Mouse (Mus musculus) liver, embryonic 13.5 days (tissue): Measurements from ENCODE around the gene Myl12a. TPM values are rescaled to one million over a fixed set of nuclear protein-coding genes. Genes with fewer than 3 reads are reported as not detected.

Source experiments
- ATAC-seq: fragments of 200-750 bp; cut with Nextera tagmentation; 2 replicates; pipeline ENCODE4 v1.8.0; 2017; ENCODE audit warnings: low read depth, mild to moderate bottlenecking, moderate number of reproducible peaks, moderate library complexity
- DNase-seq: peaks from one replicate; pipeline ENCODE4 v3.0.0; 2022
- H3K27ac ChIP-seq: fragments of 300-500 bp; sonication (generic); 2 replicates; pipeline ENCODE4 v1.5.1; 2015; ENCODE audit warnings: moderate library complexity, mild to moderate bottlenecking, inconsistent platforms
- H3K27me3 ChIP-seq: fragments of 300-500 bp; sonication (generic); 2 replicates; pipeline ENCODE4 v1.6.1; 2015; ENCODE audit warnings: mild to moderate bottlenecking, inconsistent platforms
- H3K36me3 ChIP-seq: fragments of 300-500 bp; sonication (generic); 2 replicates; pipeline ENCODE4 v1.6.1; 2015; ENCODE audit warnings: mild to moderate bottlenecking, inconsistent platforms
- H3K4me1 ChIP-seq: fragments of 300-500 bp; sonication (generic); replicated peaks from 2 replicates; pipeline ENCODE4 v1.6.1; 2015; ENCODE audit warnings: inconsistent platforms
- H3K4me2 ChIP-seq: fragments of 300-500 bp; sonication (generic); 2 replicates; pipeline ENCODE4 v1.6.1; 2015; ENCODE audit warnings: inconsistent platforms, mild to moderate bottlenecking, moderate library complexity
- H3K4me3 ChIP-seq: fragments of 300-500 bp; sonication (generic); replicated peaks from 2 replicates; pipeline ENCODE4 v1.5.1; 2015; ENCODE audit warnings: mild to moderate bottlenecking, inconsistent platforms
- H3K9ac ChIP-seq: fragments of 300-500 bp; sonication (generic); 2 replicates; pipeline ENCODE4 v1.6.1; 2015; ENCODE audit warnings: mild to moderate bottlenecking, inconsistent platforms
- H3K9me3 ChIP-seq: fragments of 300-500 bp; sonication (generic); replicated peaks from 2 replicates; pipeline ENCODE4 v1.6.1; 2016; ENCODE audit warnings: inconsistent platforms
- WGBS: fragments of 180-500 bp; shearing (Covaris S2); methylation state at CpG from one replicate; pipeline ENCODE4 v1.1.7; 2015; ENCODE audit not compliant: insufficient replicate concordance; 5-methylcytosine and 5-hydroxymethylcytosine counted together
- polyA plus RNA-seq: library from polyadenylated mRNA; unstranded; fragments of >200 nt; fragmentation: Nextera tagmentation; extraction: Ambion mirVana; gene quantifications from 2 replicates; pipeline ENCODE4 v1.2.1, GENCODE M21; 2015

Myl12a gene
- polyA plus RNA-seq, 1 experiment from 2014 or later = 237 TPM

- H3K4me2 ChIP-seq = no peak overlapping the region
- no peaks in the 10 kb centered on the region for H3K4me1 ChIP-seq
- H3K36me3 ChIP-seq = no peaks in the 10 kb centered on the region
- no peak overlapping the region for H3K4me3 ChIP-seq
- DNase-seq (no peak), ATAC-seq (no peak)
- WGBS = 71% methylated on average over 8 of the region's 8 CpGs
- no peak overlapping the region for H3K9ac ChIP-seq
- H3K27ac ChIP-seq = no peak overlapping the region
- H3K27me3 ChIP-seq = no peaks in the 10 kb centered on the region
- H3K9me3 ChIP-seq = no peaks in the 10 kb centered on the region
Measured at GRCm38 (mm10) chr17:71025922-71026321, 23.2 kb upstream of the Myl12a start.

GRCm38 (mm10) chr17:71024071-71024470 is 21.4 kb upstream of the Myl12a start:
- no peaks in the 10 kb centered on the region for H3K9me3 ChIP-seq
- 81% methylated on average over 10 of the region's 10 CpGs for WGBS
- ATAC-seq (no peak), DNase-seq (no peak)
- H3K36me3 ChIP-seq = no peaks in the 10 kb centered on the region
- peaks cover 9% of the 10 kb centered on the region for H3K4me1 ChIP-seq
- no peak overlapping the region for H3K4me2 ChIP-seq
- H3K27ac ChIP-seq = no peak overlapping the region
- H3K9ac ChIP-seq = no peak overlapping the region
- no peak overlapping the region for H3K4me3 ChIP-seq
- no peaks in the 10 kb centered on the region for H3K27me3 ChIP-seq

GRCm38 (mm10) chr17:71022841-71023240 is 20.2 kb upstream of the Myl12a start:
- Histone ChIP-seq H3K27ac (no peak overlapping the region), H3K27me3 (no peaks in the 10 kb centered on the region), H3K36me3 (no peaks in the 10 kb centered on the region), H3K9ac (no peak overlapping the region), H3K4me2 (no peak overlapping the region), H3K9me3 (no peaks in the 10 kb centered on the region), H3K4me3 (no peak overlapping the region), H3K4me1 (peaks cover 9% of the 10 kb centered on the region)
- DNase-seq (no peak), ATAC-seq (no peak)
- 75% methylated on average over 13 of the region's 13 CpGs for WGBS

GRCm38 (mm10) chr17:71019860-71020259 is 17.2 kb upstream of the Myl12a start:
- Histone ChIP-seq H3K27me3 (no peaks in the 10 kb centered on the region), H3K36me3 (no peaks in the 10 kb centered on the region), H3K27ac (no peak overlapping the region), H3K4me2 (0 out of 2 replicates have a peak overlapping the region, but pooled peaks have one; percentile 2), H3K9me3 (no peaks in the 10 kb centered on the region), H3K4me1 (peaks cover 9% of the 10 kb centered on the region), H3K4me3 (no peak overlapping the region; the same call in 1 of the 2 replicates), H3K9ac (no peak overlapping the region)
- no peak for DNase-seq
- ATAC-seq = no peak
- 58% methylated on average over 9 of the region's 9 CpGs for WGBS

GRCm38 (mm10) chr17:71019309-71019655 is 16.6 kb upstream of the Myl12a start:
- H3K27me3 ChIP-seq = no peaks in the 10 kb centered on the region
- no peaks in the 10 kb centered on the region for H3K9me3 ChIP-seq
- ATAC-seq (no peak), DNase-seq (no peak)
- H3K4me1 ChIP-seq = peaks cover 9% of the 10 kb centered on the region
- WGBS = 25% methylated on average over 6 of the region's 6 CpGs
- H3K4me3 ChIP-seq = no peak overlapping the region; the same call in 1 of the 2 replicates
- H3K4me2 ChIP-seq = 0 out of 2 replicates have a peak overlapping the region, but pooled peaks have one; percentile 2
- H3K27ac ChIP-seq = no peak overlapping the region
- no peaks in the 10 kb centered on the region for H3K36me3 ChIP-seq
- 0 out of 2 replicates have a peak overlapping the region, but pooled peaks have one; percentile 31 for H3K9ac ChIP-seq

- Histone ChIP-seq H3K4me2 (no peak overlapping the region), H3K9ac (no peak overlapping the region), H3K4me3 (no peak overlapping the region), H3K27me3 (no peaks in the 10 kb centered on the region), H3K4me1 (peaks cover 9% of the 10 kb centered on the region), H3K9me3 (no peaks in the 10 kb centered on the region), H3K27ac (no peak overlapping the region), H3K36me3 (no peaks in the 10 kb centered on the region)
- ATAC-seq (no peak), DNase-seq (no peak)
- WGBS = 70% methylated on average over 15 of the region's 15 CpGs
Measured at GRCm38 (mm10) chr17:71018616-71019308, 16.1 kb upstream of the Myl12a start.

GRCm38 (mm10) chr17:71018151-71018550 is 15.5 kb upstream of the Myl12a start:
- Histone ChIP-seq H3K9ac (no peak overlapping the region), H3K36me3 (no peaks in the 10 kb centered on the region), H3K4me3 (no peak overlapping the region), H3K4me1 (peaks cover 9% of the 10 kb centered on the region), H3K27me3 (no peaks in the 10 kb centered on the region), H3K4me2 (no peak overlapping the region), H3K27ac (no peak overlapping the region), H3K9me3 (no peaks in the 10 kb centered on the region)
- ATAC-seq (no peak), DNase-seq (no peak)
- 82% methylated on average over 3 of the region's 3 CpGs for WGBS

GRCm38 (mm10) chr17:71017457-71017998 is 14.8 kb upstream of the Myl12a start:
- 0 out of 2 replicates have a peak, but pooled peaks have one; percentile 26 for ATAC-seq
- 60% methylated on average over 4 of the region's 4 CpGs for WGBS

GRCm38 (mm10) chr17:71014911-71015310 is 12.2 kb upstream of the Myl12a start:
- WGBS = 49% methylated on average over 5 of the region's 5 CpGs
- Histone ChIP-seq H3K4me2 (no peak overlapping the region), H3K9ac (no peak overlapping the region), H3K27ac (no peak overlapping the region), H3K27me3 (no peaks in the 10 kb centered on the region), H3K4me3 (no peak overlapping the region), H3K36me3 (no peaks in the 10 kb centered on the region), H3K9me3 (no peaks in the 10 kb centered on the region), H3K4me1 (peaks cover 8% of the 10 kb centered on the region)
- ATAC-seq (no peak), DNase-seq (no peak)

More at GRCm38 (mm10) chr17:71017457-71017998, 14.8 kb upstream of the Myl12a start:
- no peaks in the 10 kb centered on the region for H3K36me3 ChIP-seq
- peaks cover 9% of the 10 kb centered on the region for H3K4me1 ChIP-seq
- no peak overlapping the region for H3K27ac ChIP-seq
- H3K27me3 ChIP-seq = no peaks in the 10 kb centered on the region
- H3K9me3 ChIP-seq = no peaks in the 10 kb centered on the region
- H3K4me3 ChIP-seq = no peak overlapping the region
- no peak overlapping the region for H3K4me2 ChIP-seq
- no peak overlapping the region for H3K9ac ChIP-seq
- no peak for DNase-seq

- Histone ChIP-seq H3K27ac (no peak overlapping the region), H3K4me2 (no peak overlapping the region)
Measured at GRCm38 (mm10) chr17:71013105-71013504, 10.4 kb upstream of the Myl12a start.

GRCm38 (mm10) chr17:71011931-71012662 is 9.4 kb upstream of the Myl12a start:
- no peak overlapping the region for H3K4me2 ChIP-seq
- no peaks in the 10 kb centered on the region for H3K9me3 ChIP-seq
- 65% methylated on average over 9 of the region's 9 CpGs for WGBS
- DNase-seq = no peak
- H3K4me3 ChIP-seq = no peak overlapping the region
- no peaks in the 10 kb centered on the region; the same call in 1 of the 2 replicates for H3K4me1 ChIP-seq
- no peak overlapping the region for H3K9ac ChIP-seq
- ATAC-seq = no peak
- no peak overlapping the region for H3K27ac ChIP-seq
- no peaks in the 10 kb centered on the region for H3K27me3 ChIP-seq
- no peaks in the 10 kb centered on the region for H3K36me3 ChIP-seq

More at GRCm38 (mm10) chr17:71013105-71013504, 10.4 kb upstream of the Myl12a start:
- Histone ChIP-seq H3K4me1 (no peaks in the 10 kb centered on the region; the same call in 1 of the 2 replicates), H3K27me3 (no peaks in the 10 kb centered on the region), H3K9me3 (no peaks in the 10 kb centered on the region), H3K4me3 (no peak overlapping the region), H3K9ac (no peak overlapping the region), H3K36me3 (no peaks in the 10 kb centered on the region)
- 78% methylated on average over 6 of the region's 6 CpGs for WGBS
- no peak for DNase-seq
- ATAC-seq = no peak
